Mouse (Mus musculus) kidney, adult 2 months (tissue): ENCODE data around the gene Tmf1.

Experiments used
- CTCF ChIP-seq: fragments of 200-500 bp; conservative IDR thresholded peaks from 2 replicates; pipeline ENCODE4 v1.5.1; 2011; ENCODE audit warnings: low read depth, mild to moderate bottlenecking, control low read depth, low read length, moderate library complexity, mixed read lengths; ENCODE audit not compliant: insufficient read depth, insufficient read length
- POLR2A ChIP-seq: fragments of 200-500 bp; IDR thresholded peaks from one replicate; pipeline ENCODE4 v1.6.1; 2011; ENCODE audit warnings: low read depth, low read length, control low read depth

GRCm38 (mm10) chr6:97220672-97221071, 41.8 kb upstream of the Tmf1 start:
- TF ChIP-seq CTCF (no peak), POLR2A (no peak)
